Mouse (Mus musculus) stomach, postnatal 0 days (tissue): ENCODE data around the gene Klhl11.

ENCODE experiments used
- CTCF ChIP-seq: IDR thresholded peaks from 2 replicates; pipeline ENCODE4 v1.5.1; 2016; ENCODE audit warnings: antibody characterized with exemption, low read depth, mild to moderate bottlenecking, moderate library complexity
- EP300 ChIP-seq: optimal IDR thresholded peaks from 2 replicates; pipeline ENCODE3; 2016; ENCODE audit warnings: antibody characterized with exemption

GRCm38 (mm10) chr11:100432002-100432401 is 40.5 kb downstream of the Klhl11 start:
- no peak for TF ChIP-seq CTCF
- TF ChIP-seq EP300 = no peak
